Mouse (Mus musculus) heart, adult 8-10 months (tissue): Measurements from ENCODE around the gene Ifitm3. TPM values are rescaled to one million over a fixed set of nuclear protein-coding genes. Genes with fewer than 3 reads are reported as not detected.

Source experiments
- DNase-seq: peaks from one replicate; pipeline ENCODE4 v3.0.0; 2022; ENCODE audit warnings: low spot score
- total RNA-seq, 4 experiments: library from RNA; stranded (reverse); gene quantifications; 2 replicates each; pipeline ENCODE4 v1.2.4; 2022

The Ifitm3 gene
- total RNA-seq: 100 to 1,000 TPM in 1 of 4 experiments, 10 to 100 TPM in 3; 83.5 to 104 (median 88.4) TPM

GRCm38 (mm10) chr7:141010593-141010992 lies at the start of gene Ifitm3:
TSS of gene Ifitm3 (minus strand) at chr7:141010770.
- DNase-seq: peak; percentile 87

GRCm38 (mm10) chr7:141059929-141060328 lies 49.4 kb upstream of the Ifitm3 start:
- no peak for DNase-seq

GRCm38 (mm10) chr7:141058601-141059341 lies 48.2 kb upstream of the Ifitm3 start:
- DNase-seq: no peak

- DNase-seq: no peak
These were observed 47.0 kb upstream of the Ifitm3 start for GRCm38 (mm10) chr7:141057541-141057940.

GRCm38 (mm10) chr7:141056976-141057375 lies 46.4 kb upstream of the Ifitm3 start:
- no peak for DNase-seq

GRCm38 (mm10) chr7:141055785-141056184 lies 45.2 kb upstream of the Ifitm3 start:
- DNase-seq: no peak

GRCm38 (mm10) chr7:141052421-141052820 lies 41.9 kb upstream of the Ifitm3 start:
- DNase-seq: no peak

GRCm38 (mm10) chr7:141052016-141052415 lies 41.4 kb upstream of the Ifitm3 start:
- DNase-seq: no peak

- DNase-seq: no peak
These were observed 40.6 kb upstream of the Ifitm3 start for GRCm38 (mm10) chr7:141051060-141051685.

GRCm38 (mm10) chr7:141049326-141049725 lies 38.8 kb upstream of the Ifitm3 start:
- no peak for DNase-seq

GRCm38 (mm10) chr7:141048226-141049218 lies 38.0 kb upstream of the Ifitm3 start:
- DNase-seq: peak; percentile 95

- DNase-seq: peak; percentile 92
These were observed 37.1 kb upstream of the Ifitm3 start for GRCm38 (mm10) chr7:141047581-141048225.

GRCm38 (mm10) chr7:141046931-141047580 lies 36.5 kb upstream of the Ifitm3 start:
- peak; percentile 59 for DNase-seq

GRCm38 (mm10) chr7:141042539-141042938 lies 32.0 kb upstream of the Ifitm3 start:
- no peak for DNase-seq

- peak; percentile 80 for DNase-seq
These were observed 31.1 kb upstream of the Ifitm3 start for GRCm38 (mm10) chr7:141041661-141042060.

GRCm38 (mm10) chr7:141040867-141041606 lies 30.5 kb upstream of the Ifitm3 start:
- DNase-seq: peak; percentile 19

- no peak for DNase-seq
These were observed 29.0 kb upstream of the Ifitm3 start for GRCm38 (mm10) chr7:141039386-141040107.

GRCm38 (mm10) chr7:141038090-141039032 lies 27.8 kb upstream of the Ifitm3 start:
- no peak for DNase-seq
